Mouse (Mus musculus): ENCODE data around the gene Fam110a. TPM values are rescaled to one million over a fixed set of nuclear protein-coding genes. Genes with fewer than 3 reads are reported as not detected.
A peak's percentile ranks its signal among the peaks of the same experiment; 100 is the strongest.

The Fam110a gene
- polyA plus RNA-seq, 1 experiment = 16.2 TPM

DNA sequence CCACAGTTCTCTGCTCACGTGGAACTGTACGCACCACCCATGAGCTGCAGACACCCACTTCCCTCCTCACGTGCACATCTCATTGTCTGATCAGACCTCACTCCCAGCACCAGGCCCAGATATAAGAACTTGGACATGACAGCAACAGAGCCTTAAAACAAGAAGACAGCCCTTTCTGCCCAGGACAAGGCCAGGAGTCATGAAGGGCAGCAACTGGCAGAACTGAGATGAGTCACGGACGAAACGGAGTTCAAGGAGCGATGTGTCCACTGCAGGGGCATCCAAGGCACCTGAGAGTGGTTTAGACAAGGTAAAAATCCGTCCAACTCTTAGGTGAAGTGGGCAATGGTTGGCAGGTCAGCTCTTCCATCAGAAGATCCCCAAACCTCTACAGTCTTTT is 26.4 kb downstream of the Fam110a start:
- H3K27me3 ChIP-seq (replicated peaks; ENCODE audit: control insufficient read depth, insufficient read depth, low read length) = no peaks in the 10 kb centered on the region
- H3K36me3 ChIP-seq (ENCODE audit: control insufficient read depth, insufficient read depth, low read length) = no peaks in the 10 kb centered on the region
- WGBS = 89% methylated on average over 8 of the region's 8 CpGs
- no peaks in the 10 kb centered on the region for H3K4me1 ChIP-seq (ENCODE audit: control insufficient read depth, insufficient read depth, low read length)
- no peak overlapping the region for H3K4me3 ChIP-seq (ENCODE audit: insufficient read depth, low read depth, low read length)
- DNase-seq = no peak
- TF ChIP-seq CTCF (conservative IDR thresholded peaks at IDR 0.05; ENCODE audit: insufficient read depth, insufficient read length, low read depth, low read length) = no peak
- no peak for TF ChIP-seq POLR2A (IDR thresholded peaks at IDR 0.05; ENCODE audit: low read depth, low read length)
- H3K27ac ChIP-seq (ENCODE audit: insufficient read depth, low read depth, low read length) = no peak overlapping the region

DNA sequence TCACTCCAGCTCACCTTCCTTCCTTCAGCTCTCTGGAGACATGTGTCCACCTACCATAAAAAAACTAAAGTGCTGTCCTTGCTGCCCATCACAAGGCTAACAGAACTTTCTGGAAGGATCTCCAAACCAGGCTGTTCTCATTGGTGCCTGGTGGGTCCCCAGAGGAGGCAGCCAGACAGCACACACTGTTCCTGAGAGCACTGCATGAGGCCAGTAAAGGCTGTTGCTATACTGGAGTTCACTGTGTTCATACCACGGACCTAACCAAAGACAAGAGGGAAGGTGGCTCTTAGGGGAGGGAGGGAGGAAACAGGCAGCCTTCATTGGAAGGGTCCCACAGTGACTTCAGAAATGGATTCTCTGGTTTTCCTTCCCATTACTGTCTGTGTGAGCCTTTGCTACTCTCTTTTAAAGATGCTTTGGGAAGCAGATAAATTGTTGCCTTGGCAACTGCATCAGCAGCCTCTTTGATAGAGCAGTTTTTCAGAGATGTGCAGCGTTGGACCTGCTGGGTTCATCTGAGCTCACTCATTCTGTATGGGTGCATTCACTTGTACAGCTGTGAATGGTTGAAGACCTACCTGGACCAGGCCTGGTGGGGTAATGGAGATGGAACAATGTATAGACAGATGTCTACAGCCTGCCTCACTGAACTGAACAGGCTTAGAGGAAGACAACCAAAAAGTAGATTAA is 30.8 kb downstream of the Fam110a start:
- Histone ChIP-seq H3K4me1 (ENCODE audit: control insufficient read depth, insufficient read depth, low read length) (no peaks in the 10 kb centered on the region), H3K27me3 (replicated peaks; ENCODE audit: control insufficient read depth, insufficient read depth, low read length) (no peaks in the 10 kb centered on the region), H3K27ac (ENCODE audit: insufficient read depth, low read depth, low read length) (no peak overlapping the region), H3K36me3 (ENCODE audit: control insufficient read depth, insufficient read depth, low read length) (no peaks in the 10 kb centered on the region), H3K4me3 (ENCODE audit: insufficient read depth, low read depth, low read length) (no peak overlapping the region)
- DNase-seq = no peak
- TF ChIP-seq CTCF (conservative IDR thresholded peaks at IDR 0.05; ENCODE audit: insufficient read depth, insufficient read length, low read depth, low read length) (no peak), POLR2A (IDR thresholded peaks at IDR 0.05; ENCODE audit: low read depth, low read length) (no peak)
- WGBS = 82% methylated on average over 2 of the region's 2 CpGs

DNA sequence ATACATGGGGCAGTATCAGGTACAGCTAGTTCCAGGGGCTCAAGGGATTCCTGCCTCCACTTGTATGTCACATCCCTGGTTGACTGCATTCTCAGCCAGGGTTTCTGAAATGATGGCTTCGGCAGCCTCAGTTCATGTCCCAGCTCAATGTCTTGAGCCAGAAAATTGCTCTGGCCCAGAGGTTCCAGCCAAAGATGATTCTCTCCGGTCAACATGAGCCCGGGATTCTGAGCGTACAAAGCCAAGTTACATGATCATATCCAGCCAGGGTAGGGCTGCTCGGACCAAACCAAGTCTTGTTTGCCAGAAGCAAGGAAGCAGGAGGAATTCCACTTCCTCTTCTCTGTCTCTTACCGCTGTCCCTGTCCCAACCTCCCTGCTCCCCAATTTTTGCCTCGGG is 31.7 kb downstream of the Fam110a start:
- DNase-seq = no peak
- TF ChIP-seq CTCF (conservative IDR thresholded peaks at IDR 0.05; ENCODE audit: insufficient read depth, insufficient read length, low read depth, low read length) (no peak), POLR2A (IDR thresholded peaks at IDR 0.05; ENCODE audit: low read depth, low read length) (no peak)
- no peak overlapping the region for H3K27ac ChIP-seq (ENCODE audit: insufficient read depth, low read depth, low read length)
- H3K27me3 ChIP-seq (replicated peaks; ENCODE audit: control insufficient read depth, insufficient read depth, low read length) = no peaks in the 10 kb centered on the region
- no peaks in the 10 kb centered on the region for H3K4me1 ChIP-seq (ENCODE audit: control insufficient read depth, insufficient read depth, low read length)
- H3K4me3 ChIP-seq (ENCODE audit: insufficient read depth, low read depth, low read length) = no peak overlapping the region
- 79% methylated on average over 7 of the region's 7 CpGs for WGBS
- no peaks in the 10 kb centered on the region for H3K36me3 ChIP-seq (ENCODE audit: control insufficient read depth, insufficient read depth, low read length)

DNA sequence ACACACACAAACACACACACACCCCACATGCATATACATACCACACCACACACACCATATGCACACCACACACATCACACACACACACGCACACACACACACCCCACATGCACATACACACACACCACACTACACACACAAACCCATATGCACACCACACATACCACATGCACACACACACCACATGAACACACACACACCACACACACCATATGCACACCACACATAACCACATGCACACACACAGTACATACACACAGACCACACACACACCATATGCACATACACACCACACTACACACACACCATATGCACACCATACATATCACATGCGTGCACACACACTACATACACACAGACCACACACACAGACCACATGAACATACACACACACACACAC is 32.4 kb downstream of the Fam110a start:
- Histone ChIP-seq H3K4me3 (ENCODE audit: insufficient read depth, low read depth, low read length) (no peak overlapping the region), H3K27me3 (replicated peaks; ENCODE audit: control insufficient read depth, insufficient read depth, low read length) (no peaks in the 10 kb centered on the region), H3K36me3 (ENCODE audit: control insufficient read depth, insufficient read depth, low read length) (no peaks in the 10 kb centered on the region), H3K27ac (ENCODE audit: insufficient read depth, low read depth, low read length) (no peak overlapping the region), H3K4me1 (ENCODE audit: control insufficient read depth, insufficient read depth, low read length) (no peaks in the 10 kb centered on the region)
- WGBS = 97% methylated on average over 2 of the region's 2 CpGs
- no peak for TF ChIP-seq POLR2A (IDR thresholded peaks at IDR 0.05; ENCODE audit: low read depth, low read length)
- no peak for TF ChIP-seq CTCF (conservative IDR thresholded peaks at IDR 0.05; ENCODE audit: insufficient read depth, insufficient read length, low read depth, low read length)
- no peak for DNase-seq

DNA sequence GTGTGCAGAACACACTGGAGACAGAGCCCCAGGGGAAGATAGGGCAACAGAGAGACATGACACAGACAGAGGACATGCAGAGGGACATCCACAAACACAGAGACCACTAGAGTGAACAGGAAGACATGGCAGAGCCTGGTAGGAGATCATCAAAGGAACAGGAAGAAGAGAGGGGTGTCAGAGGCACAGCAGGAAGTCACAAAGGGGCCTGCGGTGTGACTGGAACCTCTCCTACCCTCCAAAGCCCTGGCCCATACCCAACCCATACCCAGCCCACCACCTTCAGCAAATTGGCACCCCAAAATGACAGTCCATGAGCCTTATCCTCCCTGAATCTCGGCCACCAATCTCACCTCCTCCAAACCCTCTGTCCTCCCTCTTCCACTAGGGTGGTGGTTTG is 35.9 kb downstream of the Fam110a start:
- no peak overlapping the region for H3K4me3 ChIP-seq (ENCODE audit: insufficient read depth, low read depth, low read length)
- H3K27me3 ChIP-seq (replicated peaks; ENCODE audit: control insufficient read depth, insufficient read depth, low read length) = no peaks in the 10 kb centered on the region
- H3K27ac ChIP-seq (ENCODE audit: insufficient read depth, low read depth, low read length) = no peak overlapping the region
- no peaks in the 10 kb centered on the region for H3K4me1 ChIP-seq (ENCODE audit: control insufficient read depth, insufficient read depth, low read length)
- 57% methylated on average over 2 of the region's 2 CpGs for WGBS
- DNase-seq = no peak
- no peaks in the 10 kb centered on the region for H3K36me3 ChIP-seq (ENCODE audit: control insufficient read depth, insufficient read depth, low read length)
- TF ChIP-seq CTCF (conservative IDR thresholded peaks at IDR 0.05; ENCODE audit: insufficient read depth, insufficient read length, low read depth, low read length) = no peak
- TF ChIP-seq POLR2A (IDR thresholded peaks at IDR 0.05; ENCODE audit: low read depth, low read length) = no peak

DNA sequence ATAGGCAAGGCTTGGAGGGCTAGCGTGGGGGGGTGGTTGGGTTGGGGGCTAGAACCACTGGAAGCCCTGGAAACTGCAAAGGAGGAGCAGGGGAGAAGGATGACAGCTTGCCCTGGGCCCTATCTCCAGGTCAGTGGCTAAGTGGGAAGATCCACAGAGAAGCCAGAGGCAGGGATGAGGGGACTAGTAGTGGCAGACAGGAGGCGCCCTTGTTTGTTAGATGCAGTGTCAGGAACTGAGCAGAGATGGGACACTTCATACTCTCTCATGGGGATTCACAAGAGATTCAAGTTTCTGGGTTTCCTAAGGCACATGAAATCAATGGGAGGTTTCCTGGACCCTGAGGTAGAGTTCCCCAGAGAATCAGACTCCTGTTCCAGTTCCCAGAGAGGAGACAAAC is 38.8 kb downstream of the Fam110a start:
- Histone ChIP-seq H3K4me1 (ENCODE audit: control insufficient read depth, insufficient read depth, low read length) (no peaks in the 10 kb centered on the region), H3K36me3 (ENCODE audit: control insufficient read depth, insufficient read depth, low read length) (no peaks in the 10 kb centered on the region), H3K27me3 (replicated peaks; ENCODE audit: control insufficient read depth, insufficient read depth, low read length) (no peaks in the 10 kb centered on the region), H3K27ac (ENCODE audit: insufficient read depth, low read depth, low read length) (no peak overlapping the region), H3K4me3 (ENCODE audit: insufficient read depth, low read depth, low read length) (no peak overlapping the region)
- WGBS = 58% methylated on average over 2 of the region's 2 CpGs
- peak; percentile 65 for DNase-seq
- TF ChIP-seq CTCF (conservative IDR thresholded peaks at IDR 0.05; ENCODE audit: insufficient read depth, insufficient read length, low read depth, low read length) (peak; percentile 76), POLR2A (IDR thresholded peaks at IDR 0.05; ENCODE audit: low read depth, low read length) (no peak)

DNA sequence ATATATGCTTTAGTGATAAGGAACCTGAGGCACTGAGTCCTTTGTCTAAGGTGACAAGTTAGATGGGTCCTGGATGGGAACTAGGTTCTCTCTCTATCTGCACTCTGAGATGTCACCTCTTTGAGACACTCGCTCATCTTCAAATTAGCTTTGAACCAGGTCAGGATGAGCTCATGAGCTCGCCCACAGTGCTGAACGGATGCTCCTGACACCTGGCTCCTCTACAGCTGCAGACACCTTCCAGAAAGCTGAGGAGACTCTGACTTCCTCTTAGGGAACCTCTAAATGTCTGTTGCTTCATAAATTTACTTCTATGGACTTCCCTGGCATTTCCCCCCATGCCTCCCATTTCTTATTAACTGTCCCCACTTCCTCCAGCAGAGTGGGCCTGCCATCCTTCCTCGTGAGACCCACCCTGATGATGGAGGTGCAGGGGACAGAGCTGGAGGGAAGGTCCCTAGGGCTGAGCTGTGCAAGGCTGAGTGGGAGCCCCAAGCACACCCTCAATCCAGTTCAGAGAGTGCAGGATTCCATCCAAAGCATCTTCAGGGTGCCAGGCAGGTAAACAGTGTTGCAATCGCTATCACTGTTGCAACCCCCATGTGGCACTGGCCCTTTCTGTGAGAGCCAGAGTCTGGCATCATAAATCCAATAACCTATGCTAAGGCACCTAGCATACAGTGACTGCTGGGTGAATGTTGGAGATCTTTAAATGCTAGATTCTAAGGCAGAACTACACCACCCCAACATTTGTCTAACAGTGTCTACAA is 40.2 kb downstream of the Fam110a start:
- no peaks in the 10 kb centered on the region for H3K27me3 ChIP-seq (replicated peaks; ENCODE audit: control insufficient read depth, insufficient read depth, low read length)
- no peak overlapping the region for H3K27ac ChIP-seq (ENCODE audit: insufficient read depth, low read depth, low read length)
- H3K4me3 ChIP-seq (ENCODE audit: insufficient read depth, low read depth, low read length) = no peak overlapping the region
- no peak for DNase-seq
- no peaks in the 10 kb centered on the region for H3K4me1 ChIP-seq (ENCODE audit: control insufficient read depth, insufficient read depth, low read length)
- WGBS = 77% methylated on average over 5 of the region's 5 CpGs
- no peaks in the 10 kb centered on the region for H3K36me3 ChIP-seq (ENCODE audit: control insufficient read depth, insufficient read depth, low read length)
- TF ChIP-seq POLR2A (IDR thresholded peaks at IDR 0.05; ENCODE audit: low read depth, low read length) = no peak
